Mouse (Mus musculus): ENCODE measurements around the gene Smok2b. TPM values are rescaled to one million over a fixed set of nuclear protein-coding genes. Genes with fewer than 3 reads are reported as not detected.
"Not testable (repeated sequence)": the region's sequence is repeated elsewhere in the genome, so short reads cannot be mapped to it uniquely, and the experiment has no call there.

Gene Smok2b
- polyA plus RNA-seq, 1 experiment: 7.4 TPM

- not testable (repeated sequence) for H3K36me3 ChIP-seq (ENCODE audit: control insufficient read depth, insufficient read depth, low read length); H3K27me3 ChIP-seq (ENCODE audit: control insufficient read depth, insufficient read depth, low read length); H3K4me3 ChIP-seq (ENCODE audit: control insufficient read depth, low read depth, low read length); H3K27ac ChIP-seq (ENCODE audit: control insufficient read depth, insufficient read depth, low read depth, low read length); H3K4me1 ChIP-seq (ENCODE audit: control insufficient read depth, insufficient read depth, low read length)
These were observed 11.0 kb downstream of the Smok2b start for GRCm38 (mm10) chr17:13240807-13241727.

- not testable (repeated sequence) for H3K27ac ChIP-seq (ENCODE audit: control insufficient read depth, insufficient read depth, low read depth, low read length); H3K4me3 ChIP-seq (ENCODE audit: control insufficient read depth, low read depth, low read length)
These were observed 24.7 kb downstream of the Smok2b start for GRCm38 (mm10) chr17:13254786-13255185.

More at GRCm38 (mm10) chr17:13254786-13255185, 24.7 kb downstream of the Smok2b start:
- H3K36me3 ChIP-seq (ENCODE audit: control insufficient read depth, insufficient read depth, low read length); H3K27me3 ChIP-seq (ENCODE audit: control insufficient read depth, insufficient read depth, low read length); H3K4me1 ChIP-seq (ENCODE audit: control insufficient read depth, insufficient read depth, low read length): not testable (repeated sequence)

Other genes with a start within 250 kb of the Smok2b start
- gene Wtap, start 236.1 kb upstream of the Smok2b start, polyA plus RNA-seq (2012; rRNA removed): 6.1 and 7.6 TPM in 2 replicates
- 211 and 262 TPM in 2 replicates for gene Sod2, start 223.4 kb upstream of the Smok2b start, polyA plus RNA-seq (2012; rRNA removed)
- 0.14 and 0.28 TPM in 2 replicates for gene Gpr31b, start 178.0 kb upstream of the Smok2b start, polyA plus RNA-seq (2012; rRNA removed)
- gene Tcp10b, start 169.2 kb upstream of the Smok2b start, polyA plus RNA-seq (2012; rRNA removed): 169 and 196 TPM in 2 replicates
- gene Unc93a, start 98.4 kb upstream of the Smok2b start, polyA plus RNA-seq (2012; rRNA removed): 13.6 and 13.9 TPM in 2 replicates
- gene Smok2a, start 9.1 kb upstream of the Smok2b start, polyA plus RNA-seq (2012; rRNA removed): 4.2 and 5.8 TPM in 2 replicates
- 197 and 218 TPM in 2 replicates for gene Tcp10c, start 124.3 kb downstream of the Smok2b start, polyA plus RNA-seq (2012; rRNA removed)

All from testis, adult 2 months (tissue).